In the genomic region with DNA sequence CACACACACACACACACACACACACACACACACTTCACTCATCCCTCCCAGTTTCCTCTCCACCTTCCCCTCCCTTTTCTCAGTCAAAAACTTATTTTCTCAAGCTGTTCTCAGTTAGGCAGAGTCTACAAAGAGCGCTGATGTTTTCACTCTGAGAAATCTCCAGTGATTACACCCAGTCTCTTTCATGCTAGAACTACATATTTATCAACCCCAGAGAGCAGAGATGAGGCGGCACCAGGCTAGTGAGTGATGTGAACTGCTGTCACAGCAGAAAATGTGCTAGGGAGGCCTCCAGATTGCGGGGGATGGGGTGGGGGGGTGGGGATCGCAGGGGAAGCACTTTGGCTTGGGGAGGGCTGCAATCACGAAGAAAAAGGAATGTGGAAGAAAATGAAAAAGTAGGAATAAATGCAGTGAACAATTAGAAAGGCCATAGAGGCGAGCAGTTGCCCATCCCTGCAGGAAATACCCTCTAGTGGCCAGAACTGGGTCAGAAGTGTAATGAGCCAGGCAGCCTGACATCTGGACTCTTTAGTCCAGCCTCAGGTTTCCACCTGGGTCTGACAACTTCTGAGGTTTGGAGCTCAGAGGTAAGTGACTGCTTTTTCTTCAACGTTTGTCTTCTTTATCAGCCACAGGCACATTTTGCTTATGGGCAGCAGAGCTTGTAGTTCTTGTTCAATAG, we compare ENCODE assay signal across 11 mouse cellular contexts.
A peak's percentile ranks its signal among the peaks of the same experiment; 100 is the strongest.
DNase-seq lines count a peak whose midpoint lies in the region; ATAC-seq and TF ChIP-seq lines count a peak whose summit lies in the region.
"Had no signal": no experiment of that assay in that cellular context is flagged by ENCODE, and none has a peak within 500 bp of the region (broad histone marks: within the 10 kb centered on the region; RNA-seq: fewer than 3 reads in every experiment).

No protein-coding gene starts in this region.

- H3K27me3 ChIP-seq in heart, embryonic 12.5 days (replicated peaks) = peaks cover 35% of the 10 kb centered on the region
- H3K27me3 ChIP-seq: limb, embryonic 15.5 days; megakaryocyte, embryonic 14.5 days had no signal

- H3K4me1 ChIP-seq in heart, embryonic 12.5 days (replicated peaks) = peaks cover 17% of the 10 kb centered on the region
- H3K4me1 ChIP-seq: limb, embryonic 15.5 days; megakaryocyte, embryonic 14.5 days had no signal

- H3K36me3 ChIP-seq in heart, embryonic 12.5 days = no peaks in the 10 kb centered on the region
- H3K36me3 ChIP-seq: limb, embryonic 15.5 days had no signal

- TF ChIP-seq CTCF in left cerebral cortex, adult 2 months (IDR thresholded peaks at IDR 0.05) = peak; percentile 16
- TF ChIP-seq CTCF in brain, embryonic 14.5 days (IDR thresholded peaks at IDR 0.05; ENCODE audit: borderline replicate concordance, extremely low read depth, insufficient read depth, insufficient read length) = 0 out of 2 replicates have a peak, but pooled peaks have one; percentile 11

- TF ChIP-seq POLR2A in brain, embryonic 14.5 days (IDR thresholded peaks at IDR 0.05; ENCODE audit: borderline replicate concordance, extremely low read depth, insufficient read depth, insufficient read length, poor library complexity, severe bottlenecking) = no peak

- H3K9ac ChIP-seq in heart, embryonic 12.5 days = no peak overlapping the region
- H3K9ac ChIP-seq: limb, embryonic 15.5 days had no signal

- no peak overlapping the region for H3K4me2 ChIP-seq in heart, embryonic 12.5 days
- H3K4me2 ChIP-seq: limb, embryonic 15.5 days had no signal

- no peak for DNase-seq in heart, adult 8-10 months (ENCODE audit: low spot score)
- no peak for DNase-seq in left cerebral cortex, adult 2 months (ENCODE audit: extremely low spot score in 1 of 2, low spot score in 2 of 2)
- no peak for DNase-seq in left cerebral cortex, postnatal 4 days
- peak; percentile 58 for DNase-seq in brain, embryonic 14.5 days (ENCODE audit: low read depth)
- DNase-seq in kidney, postnatal 10 days = peak; percentile 18
- DNase-seq in ovary, postnatal 14 days (ENCODE audit: low spot score) = no peak
- DNase-seq in layer of hippocampus, adult 11-12 months (ENCODE audit: low spot score) = no peak
- DNase-seq: cerebellum, adult 8-10 months had no signal

- H3K27ac ChIP-seq in heart, embryonic 12.5 days (ENCODE audit: poor library complexity, severe bottlenecking) = 0 out of 2 replicates have a peak overlapping the region, but pooled peaks have one; percentile 16
- no peak overlapping the region for H3K27ac ChIP-seq in left cerebral cortex, adult 2 months
- H3K27ac ChIP-seq: limb, embryonic 15.5 days had no signal

- ATAC-seq in heart, embryonic 12.5 days (ENCODE audit: insufficient number of reproducible peaks, low FRiP score) = no peak

- 43% methylated on average over 7 of the region's 7 CpGs for WGBS in heart, embryonic 12.5 days

- H3K4me3 ChIP-seq in heart, embryonic 12.5 days = no peak overlapping the region
- no peak overlapping the region for H3K4me3 ChIP-seq in left cerebral cortex, adult 2 months
- H3K4me3 ChIP-seq: limb, embryonic 15.5 days; megakaryocyte, embryonic 14.5 days had no signal

- no peaks in the 10 kb centered on the region for H3K9me3 ChIP-seq in heart, embryonic 12.5 days (replicated peaks)
- H3K9me3 ChIP-seq: limb, embryonic 15.5 days had no signal

- intact Hi-C loops in left cerebral cortex, adult 2 months (cut with DNase I) = no loop called here
- intact Hi-C loops in left cerebral cortex, postnatal 4 days (cut with DNase I) = no loop called here

Comparison
In these comparisons a context has a peak if more than half of its experiments do, and no peak if none do; other contexts are left out.
1. DNase-seq: peak in brain, embryonic 14.5 days (single experiment) and kidney, postnatal 10 days (single experiment); none in heart, adult 8-10 months (single experiment), left cerebral cortex, adult 2 months (0 of 2), left cerebral cortex, postnatal 4 days (single experiment), ovary, postnatal 14 days (single experiment) and layer of hippocampus, adult 11-12 months (single experiment).